Mouse (Mus musculus) lung, postnatal 25 days (tissue): ENCODE measurements around the gene Fam53b.

Source experiments
- DNase-seq: peaks from one replicate; pipeline ENCODE4 v3.0.0; 2022; ENCODE audit warnings: low spot score

The Fam53b gene

GRCm38 (mm10) chr7:132813416-132814088 lies at the start of gene Fam53b:
Gene Fam53b, minus strand, starts transcription at chr7:132813886.
- peak; percentile 79 for DNase-seq

- peak; percentile 94 for DNase-seq
Measured at GRCm38 (mm10) chr7:132859042-132859958, 45.6 kb upstream of the Fam53b start, which contains the start of gene Abraxas2. Gene Abraxas2, plus strand, starts transcription at chr7:132859225.

GRCm38 (mm10) chr7:132858043-132858608 lies 44.4 kb upstream of the Fam53b start:
- no peak for DNase-seq

GRCm38 (mm10) chr7:132856083-132856482 lies 42.4 kb upstream of the Fam53b start:
- no peak for DNase-seq

- DNase-seq = no peak
Measured at GRCm38 (mm10) chr7:132853946-132854345, 40.3 kb upstream of the Fam53b start.

- no peak for DNase-seq
Measured at GRCm38 (mm10) chr7:132853361-132853760, 39.7 kb upstream of the Fam53b start.

- peak; percentile 86 for DNase-seq
Measured at GRCm38 (mm10) chr7:132852173-132852844, 38.6 kb upstream of the Fam53b start, which contains the start of gene Eef1akmt2. Gene Eef1akmt2, minus strand, starts transcription at chr7:132852673.

- DNase-seq = no peak
Measured at GRCm38 (mm10) chr7:132843152-132843551, 29.5 kb upstream of the Fam53b start.

GRCm38 (mm10) chr7:132842455-132842854 lies 28.8 kb upstream of the Fam53b start:
- DNase-seq = no peak

GRCm38 (mm10) chr7:132841287-132841686 lies 27.6 kb upstream of the Fam53b start:
- DNase-seq = no peak

GRCm38 (mm10) chr7:132830955-132831354 lies 17.3 kb upstream of the Fam53b start:
- DNase-seq = no peak

GRCm38 (mm10) chr7:132824346-132825022 lies 10.8 kb upstream of the Fam53b start:
- DNase-seq = no peak

GRCm38 (mm10) chr7:132823832-132824231 lies 10.1 kb upstream of the Fam53b start:
- no peak for DNase-seq

GRCm38 (mm10) chr7:132820692-132821091 lies 7.0 kb upstream of the Fam53b start:
- no peak for DNase-seq

GRCm38 (mm10) chr7:132817056-132817455 lies 3.4 kb upstream of the Fam53b start:
- no peak for DNase-seq

GRCm38 (mm10) chr7:132816528-132816927 lies 2.8 kb upstream of the Fam53b start:
- no peak for DNase-seq

GRCm38 (mm10) chr7:132815081-132815480 lies 1.4 kb upstream of the Fam53b start:
- DNase-seq = no peak

GRCm38 (mm10) chr7:132814089-132814450 lies 384 bp upstream of the Fam53b start:
- peak; percentile 72 for DNase-seq

GRCm38 (mm10) chr7:132812619-132813415 lies 869 bp downstream of the Fam53b start:
- peak; percentile 59 for DNase-seq

- DNase-seq = peak; percentile 61
Measured at GRCm38 (mm10) chr7:132811716-132812618, 1.7 kb downstream of the Fam53b start.
